ENCODE assay signal across 8 mouse cellular contexts in genomic region chr11:88551034-88551433, GRCm38 (mm10).
DNase-seq lines count a peak whose midpoint lies in the region; ATAC-seq and TF ChIP-seq lines count a peak whose summit lies in the region.

No protein-coding gene starts in this region.

- TF ChIP-seq CTCF in layer of hippocampus, adult 2 months (conservative IDR thresholded peaks at IDR 0.05): 0 out of 2 replicates have a peak, but pooled peaks have one; percentile 7

- H3K27me3 ChIP-seq in embryonic facial prominence, embryonic 13.5 days: no peaks in the 10 kb centered on the region
- no peaks in the 10 kb centered on the region for H3K27me3 ChIP-seq in heart, embryonic 15.5 days

- no peak overlapping the region for H3K4me3 ChIP-seq in layer of hippocampus, adult 2 months
- H3K4me3 ChIP-seq in embryonic facial prominence, embryonic 13.5 days: no peak overlapping the region
- no peak overlapping the region for H3K4me3 ChIP-seq in heart, embryonic 15.5 days

- peak overlapping the region; percentile 56 for H3K27ac ChIP-seq in layer of hippocampus, adult 2 months
- H3K27ac ChIP-seq in embryonic facial prominence, embryonic 13.5 days: peak overlapping the region; percentile 1; the same call in 1 of the 2 replicates
- peak overlapping the region; percentile 60 for H3K27ac ChIP-seq in heart, embryonic 15.5 days

- DNase-seq in layer of hippocampus, adult 2 months (ENCODE audit: low spot score in 2 of 2): peak; percentile 38 to 58
- no peak for DNase-seq in layer of hippocampus, postnatal 25 days (ENCODE audit: extremely low spot score in 1 of 2, low spot score in 1 of 2)
- peak; percentile 69 for DNase-seq in layer of hippocampus, adult 9-11 months
- peak; percentile 46 to 74 for DNase-seq in lung, postnatal 4 days
- DNase-seq in right cerebral cortex, postnatal 14 days: peak; percentile 28

- 9% methylated on average over 3 of the region's 3 CpGs for WGBS in embryonic facial prominence, embryonic 13.5 days
- WGBS in heart, embryonic 15.5 days: 3% methylated on average over 3 of the region's 3 CpGs

- H3K36me3 ChIP-seq in embryonic facial prominence, embryonic 13.5 days: no peaks in the 10 kb centered on the region
- H3K36me3 ChIP-seq in heart, embryonic 15.5 days: no peaks in the 10 kb centered on the region

- H3K9ac ChIP-seq in embryonic facial prominence, embryonic 13.5 days: no peak overlapping the region
- H3K9ac ChIP-seq in heart, embryonic 15.5 days: peak overlapping the region; percentile 30; the same call in 1 of the 2 replicates

- no peak overlapping the region for H3K4me2 ChIP-seq in embryonic facial prominence, embryonic 13.5 days
- no peak overlapping the region for H3K4me2 ChIP-seq in heart, embryonic 15.5 days

- H3K9me3 ChIP-seq in embryonic facial prominence, embryonic 13.5 days: no peaks in the 10 kb centered on the region
- H3K9me3 ChIP-seq in heart, embryonic 15.5 days (replicated peaks): no peaks in the 10 kb centered on the region

- no peak for ATAC-seq in embryonic facial prominence, embryonic 13.5 days (ENCODE audit: insufficient number of reproducible peaks, insufficient read depth, low FRiP score, low TSS enrichment, low read depth)
- peak; percentile 30; the same call in 1 of the 2 replicates for ATAC-seq in heart, embryonic 15.5 days (replicated peaks; ENCODE audit: insufficient number of reproducible peaks, insufficient read depth, low FRiP score, low read depth)
- no peak for ATAC-seq in erythroblast, adult 5-6 weeks (replicated peaks; ENCODE audit: low FRiP score, poor library complexity, severe bottlenecking)

- peaks cover 94% of the 10 kb centered on the region for H3K4me1 ChIP-seq in embryonic facial prominence, embryonic 13.5 days
- H3K4me1 ChIP-seq in heart, embryonic 15.5 days (replicated peaks): peaks cover 92% of the 10 kb centered on the region

Comparison
In these comparisons a context has a peak if more than half of its experiments do, and no peak if none do; other contexts are left out.
1. DNase-seq: peak in layer of hippocampus, adult 2 months (2 of 2), layer of hippocampus, adult 9-11 months (single experiment), lung, postnatal 4 days (2 of 2) and right cerebral cortex, postnatal 14 days (single experiment); none in layer of hippocampus, postnatal 25 days (0 of 2).
2. H3K27ac ChIP-seq: peak in every context shown above with its lines; median percentile 60 in heart, embryonic 15.5 days; 56 in layer of hippocampus, adult 2 months; 1 in embryonic facial prominence, embryonic 13.5 days.